Mouse (Mus musculus): Measurements from ENCODE around the gene Lmo2. TPM values are rescaled to one million over a fixed set of nuclear protein-coding genes. Genes with fewer than 3 reads are reported as not detected.
"Not testable (repeated sequence)": the region's sequence is repeated elsewhere in the genome, so short reads cannot be mapped to it uniquely, and the experiment has no call there.

Gene Lmo2
- polyA plus RNA-seq, 1 experiment from 2014 or later = 48.1 TPM

GRCm38 (mm10) chr2:103983146-103983545, 25.4 kb downstream of the Lmo2 start:
- H3K4me1 ChIP-seq (replicated peaks; ENCODE audit: control insufficient read depth, insufficient read depth, low read length) = peaks cover 3% of the 10 kb centered on the region
- H3K27ac ChIP-seq = no peak overlapping the region
- H3K4me2 ChIP-seq (replicated peaks) = no peak overlapping the region
- no peaks in the 10 kb centered on the region for H3K9me3 ChIP-seq (ENCODE audit: control insufficient read depth, low read length)
- no peaks in the 10 kb centered on the region for H3K27me3 ChIP-seq (ENCODE audit: control insufficient read depth, insufficient read depth, low read length)
- H3K36me3 ChIP-seq (replicated peaks; ENCODE audit: control insufficient read depth, insufficient read depth) = no peaks in the 10 kb centered on the region; the same call in 1 of the 2 replicates
- WGBS = 86% methylated on average over 10 of the region's 10 CpGs
- ATAC-seq (ENCODE audit: low FRiP score) = no peak
- no peak overlapping the region for H3K4me3 ChIP-seq (replicated peaks; ENCODE audit: low read length)
- DNase-seq (ENCODE audit: low spot score) = no peak
- H3K9ac ChIP-seq = no peak overlapping the region

- not testable (repeated sequence) for H3K4me3 ChIP-seq (replicated peaks; ENCODE audit: low read length); ATAC-seq (ENCODE audit: low FRiP score)
Observed at GRCm38 (mm10) chr2:103987595-103987994, 29.8 kb downstream of the Lmo2 start.

GRCm38 (mm10) chr2:103989724-103990123, 31.9 kb downstream of the Lmo2 start:
- H3K4me1 ChIP-seq (replicated peaks; ENCODE audit: control insufficient read depth, insufficient read depth, low read length) = peaks cover 5% of the 10 kb centered on the region; the same call in 1 of the 2 replicates
- no peak overlapping the region for H3K27ac ChIP-seq
- ATAC-seq (ENCODE audit: low FRiP score) (no peak), DNase-seq (ENCODE audit: low spot score) (no peak)
- no peaks in the 10 kb centered on the region for H3K27me3 ChIP-seq (ENCODE audit: control insufficient read depth, insufficient read depth, low read length)
- no peak overlapping the region for H3K9ac ChIP-seq
- no peaks in the 10 kb centered on the region for H3K36me3 ChIP-seq (replicated peaks; ENCODE audit: control insufficient read depth, insufficient read depth)
- no peak overlapping the region for H3K4me2 ChIP-seq (replicated peaks)
- H3K4me3 ChIP-seq (replicated peaks; ENCODE audit: low read length) = no peak overlapping the region
- no peaks in the 10 kb centered on the region for H3K9me3 ChIP-seq (ENCODE audit: control insufficient read depth, low read length)
- 92% methylated on average over 6 of the region's 6 CpGs for WGBS

More at GRCm38 (mm10) chr2:103987595-103987994, 29.8 kb downstream of the Lmo2 start:
- H3K27me3 ChIP-seq (ENCODE audit: control insufficient read depth, insufficient read depth, low read length); H3K27ac ChIP-seq; H3K36me3 ChIP-seq (replicated peaks; ENCODE audit: control insufficient read depth, insufficient read depth); DNase-seq (ENCODE audit: low spot score); H3K4me1 ChIP-seq (replicated peaks; ENCODE audit: control insufficient read depth, insufficient read depth, low read length); H3K4me2 ChIP-seq (replicated peaks); H3K9me3 ChIP-seq (ENCODE audit: control insufficient read depth, low read length); H3K9ac ChIP-seq: not testable (repeated sequence)
- WGBS = 68% methylated on average over 5 of the region's 8 CpGs

GRCm38 (mm10) chr2:103991303-103991702, 33.5 kb downstream of the Lmo2 start:
- no peaks in the 10 kb centered on the region for H3K36me3 ChIP-seq (replicated peaks; ENCODE audit: control insufficient read depth, insufficient read depth)
- peaks cover 5% of the 10 kb centered on the region; the same call in 1 of the 2 replicates for H3K4me1 ChIP-seq (replicated peaks; ENCODE audit: control insufficient read depth, insufficient read depth, low read length)
- H3K9me3 ChIP-seq (ENCODE audit: control insufficient read depth, low read length) = no peaks in the 10 kb centered on the region
- no peak overlapping the region for H3K27ac ChIP-seq
- DNase-seq (ENCODE audit: low spot score) = no peak
- no peaks in the 10 kb centered on the region for H3K27me3 ChIP-seq (ENCODE audit: control insufficient read depth, insufficient read depth, low read length)
- no peak overlapping the region for H3K4me3 ChIP-seq (replicated peaks; ENCODE audit: low read length)
- ATAC-seq (ENCODE audit: low FRiP score) = no peak
- H3K4me2 ChIP-seq (replicated peaks) = no peak overlapping the region
- no peak overlapping the region for H3K9ac ChIP-seq

- Histone ChIP-seq H3K9ac (peak overlapping the region; percentile 34), H3K4me1 (replicated peaks; ENCODE audit: control insufficient read depth, insufficient read depth, low read length) (peaks cover 5% of the 10 kb centered on the region; the same call in 1 of the 2 replicates), H3K9me3 (ENCODE audit: control insufficient read depth, low read length) (no peaks in the 10 kb centered on the region), H3K27me3 (ENCODE audit: control insufficient read depth, insufficient read depth, low read length) (no peaks in the 10 kb centered on the region), H3K27ac (peak overlapping the region; percentile 74), H3K4me3 (replicated peaks; ENCODE audit: low read length) (no peak overlapping the region), H3K36me3 (replicated peaks; ENCODE audit: control insufficient read depth, insufficient read depth) (no peaks in the 10 kb centered on the region), H3K4me2 (replicated peaks) (peak overlapping the region; percentile 37)
- WGBS = 52% methylated on average over 9 of the region's 9 CpGs
- DNase-seq (ENCODE audit: low spot score) = no peak
- ATAC-seq (ENCODE audit: low FRiP score) = no peak
Observed at GRCm38 (mm10) chr2:103992162-103992561, 34.4 kb downstream of the Lmo2 start.

GRCm38 (mm10) chr2:103992618-103993332, 35.0 kb downstream of the Lmo2 start:
- Histone ChIP-seq H3K27me3 (ENCODE audit: control insufficient read depth, insufficient read depth, low read length) (no peaks in the 10 kb centered on the region), H3K27ac (peak overlapping the region; percentile 74), H3K9ac (peak overlapping the region; percentile 34), H3K36me3 (replicated peaks; ENCODE audit: control insufficient read depth, insufficient read depth) (no peaks in the 10 kb centered on the region), H3K9me3 (ENCODE audit: control insufficient read depth, low read length) (no peaks in the 10 kb centered on the region), H3K4me1 (replicated peaks; ENCODE audit: control insufficient read depth, insufficient read depth, low read length) (peaks cover 5% of the 10 kb centered on the region; the same call in 1 of the 2 replicates), H3K4me3 (replicated peaks; ENCODE audit: low read length) (no peak overlapping the region), H3K4me2 (replicated peaks) (peak overlapping the region; percentile 37)
- 17% methylated on average over 17 of the region's 17 CpGs for WGBS
- DNase-seq (ENCODE audit: low spot score) (no peak), ATAC-seq (ENCODE audit: low FRiP score) (no peak)

GRCm38 (mm10) chr2:104001076-104001475, 43.3 kb downstream of the Lmo2 start:
- Histone ChIP-seq H3K9ac (no peak overlapping the region), H3K36me3 (replicated peaks; ENCODE audit: control insufficient read depth, insufficient read depth) (no peaks in the 10 kb centered on the region), H3K27me3 (ENCODE audit: control insufficient read depth, insufficient read depth, low read length) (no peaks in the 10 kb centered on the region), H3K4me1 (replicated peaks; ENCODE audit: control insufficient read depth, insufficient read depth, low read length) (no peaks in the 10 kb centered on the region), H3K4me3 (replicated peaks; ENCODE audit: low read length) (no peak overlapping the region), H3K4me2 (replicated peaks) (no peak overlapping the region), H3K27ac (no peak overlapping the region), H3K9me3 (ENCODE audit: control insufficient read depth, low read length) (no peaks in the 10 kb centered on the region)
- ATAC-seq (ENCODE audit: low FRiP score) (0 out of 2 replicates have a peak, but pooled peaks have one; percentile 31), DNase-seq (ENCODE audit: low spot score) (peak; percentile 56)
- 21% methylated on average over 2 of the region's 2 CpGs for WGBS

GRCm38 (mm10) chr2:104001861-104002260, 44.1 kb downstream of the Lmo2 start:
- Histone ChIP-seq H3K4me3 (replicated peaks; ENCODE audit: low read length) (no peak overlapping the region), H3K36me3 (replicated peaks; ENCODE audit: control insufficient read depth, insufficient read depth) (no peaks in the 10 kb centered on the region), H3K4me2 (replicated peaks) (no peak overlapping the region), H3K4me1 (replicated peaks; ENCODE audit: control insufficient read depth, insufficient read depth, low read length) (no peaks in the 10 kb centered on the region), H3K9me3 (ENCODE audit: control insufficient read depth, low read length) (no peaks in the 10 kb centered on the region), H3K9ac (no peak overlapping the region), H3K27ac (no peak overlapping the region), H3K27me3 (ENCODE audit: control insufficient read depth, insufficient read depth, low read length) (no peaks in the 10 kb centered on the region)
- no peak for ATAC-seq (ENCODE audit: low FRiP score)
- WGBS = 86% methylated on average over 4 of the region's 4 CpGs
- no peak for DNase-seq (ENCODE audit: low spot score)

GRCm38 (mm10) chr2:104002711-104003413, 45.1 kb downstream of the Lmo2 start:
- H3K4me1 ChIP-seq (replicated peaks; ENCODE audit: control insufficient read depth, insufficient read depth, low read length) = no peaks in the 10 kb centered on the region
- no peaks in the 10 kb centered on the region for H3K27me3 ChIP-seq (ENCODE audit: control insufficient read depth, insufficient read depth, low read length)
- ATAC-seq (ENCODE audit: low FRiP score) (0 out of 2 replicates have a peak, but pooled peaks have one; percentile 37), DNase-seq (ENCODE audit: low spot score) (peak; percentile 78)
- no peak overlapping the region for H3K27ac ChIP-seq
- no peak overlapping the region for H3K4me2 ChIP-seq (replicated peaks)
- WGBS = 33% methylated on average over 16 of the region's 16 CpGs
- H3K36me3 ChIP-seq (replicated peaks; ENCODE audit: control insufficient read depth, insufficient read depth) = no peaks in the 10 kb centered on the region
- H3K9ac ChIP-seq = no peak overlapping the region
- H3K4me3 ChIP-seq (replicated peaks; ENCODE audit: low read length) = no peak overlapping the region
- H3K9me3 ChIP-seq (ENCODE audit: control insufficient read depth, low read length) = no peaks in the 10 kb centered on the region

Measured in hindbrain, embryonic 14.5 days (tissue).